19 mouse cellular contexts compared by ENCODE assay signal in genomic region chr4:129095276-129095675, GRCm38 (mm10). TPM values are rescaled to one million over a fixed set of nuclear protein-coding genes. Genes with fewer than 3 reads are reported as not detected.
"Had no signal": no experiment of that assay in that cellular context is flagged by ENCODE, and none has a peak within 500 bp of the region (broad histone marks: within the 10 kb centered on the region; RNA-seq: fewer than 3 reads in every experiment).

No protein-coding gene starts in this region.

- ATAC-seq: liver, postnatal 0 days; midbrain, embryonic 15.5 days had no signal

- H3K4me2 ChIP-seq: limb, embryonic 12.5 days; liver, embryonic 13.5 days; lung, embryonic 15.5 days; midbrain, embryonic 11.5 days; midbrain, embryonic 15.5 days; neural tube, embryonic 12.5 days had no signal

- H3K9ac ChIP-seq: limb, embryonic 12.5 days; liver, embryonic 13.5 days; liver, postnatal 0 days; lung, embryonic 15.5 days; midbrain, embryonic 15.5 days; neural tube, embryonic 12.5 days had no signal

- H3K4me1 ChIP-seq: limb, embryonic 12.5 days; liver, embryonic 13.5 days; lung, embryonic 15.5 days; megakaryocyte, embryonic 14.5 days; midbrain, embryonic 15.5 days; neural tube, embryonic 12.5 days had no signal

- DNase-seq: kidney, adult 18-20 months; kidney, postnatal 25 days; liver; liver, embryonic 13.5 days; liver, postnatal 0 days; lung, postnatal 14 days; right cerebral cortex, postnatal 14 days; thymus, postnatal 36 days had no signal

- H3K4me3 ChIP-seq: limb, embryonic 12.5 days; liver, embryonic 13.5 days; lung, embryonic 15.5 days; megakaryocyte, embryonic 14.5 days; midbrain, embryonic 15.5 days; neural tube, embryonic 12.5 days had no signal

- H3K27me3 ChIP-seq: midbrain, embryonic 15.5 days had no signal

- H3K9me3 ChIP-seq: limb, embryonic 12.5 days; liver, embryonic 13.5 days; lung, embryonic 15.5 days; midbrain, embryonic 15.5 days; neural tube, embryonic 12.5 days had no signal

- H3K27ac ChIP-seq: limb, embryonic 12.5 days; liver, embryonic 13.5 days; lung, embryonic 15.5 days; macrophage; midbrain, embryonic 15.5 days; neural tube, embryonic 12.5 days had no signal

- H3K36me3 ChIP-seq: limb, embryonic 12.5 days; liver, embryonic 13.5 days; lung, embryonic 15.5 days; midbrain, embryonic 15.5 days; neural tube, embryonic 12.5 days had no signal

RNA-seq across cellular contexts. Expression of gene Tmem54, which starts 10.1 kb away (rescaled TPM):
- total RNA-seq: left cerebral cortex, postnatal 36 days; monocyte, adult 5-6 weeks; neutrophil, adult 5-6 weeks had no signal
- polyA plus RNA-seq: macrophage; midbrain, embryonic 15.5 days had no signal

RNA-seq across cellular contexts. Expression of gene Hpca, which starts 26.6 kb away (rescaled TPM):
- total RNA-seq: monocyte, adult 5-6 weeks; neutrophil, adult 5-6 weeks had no signal
- polyA plus RNA-seq: macrophage; spleen, adult 2 months had no signal

RNA-seq across cellular contexts. Expression of gene Fndc5, which starts 41.5 kb away (rescaled TPM):
- total RNA-seq: monocyte, adult 5-6 weeks; neutrophil, adult 5-6 weeks had no signal
- polyA plus RNA-seq: macrophage had no signal
